Mouse (Mus musculus): Measurements from ENCODE around the gene Hdgf. TPM values are rescaled to one million over a fixed set of nuclear protein-coding genes. Genes with fewer than 3 reads are reported as not detected.

The Hdgf gene
- polyA plus RNA-seq, 2 experiments from 2014 or later = 45.5 to 51.5 TPM

DNA sequence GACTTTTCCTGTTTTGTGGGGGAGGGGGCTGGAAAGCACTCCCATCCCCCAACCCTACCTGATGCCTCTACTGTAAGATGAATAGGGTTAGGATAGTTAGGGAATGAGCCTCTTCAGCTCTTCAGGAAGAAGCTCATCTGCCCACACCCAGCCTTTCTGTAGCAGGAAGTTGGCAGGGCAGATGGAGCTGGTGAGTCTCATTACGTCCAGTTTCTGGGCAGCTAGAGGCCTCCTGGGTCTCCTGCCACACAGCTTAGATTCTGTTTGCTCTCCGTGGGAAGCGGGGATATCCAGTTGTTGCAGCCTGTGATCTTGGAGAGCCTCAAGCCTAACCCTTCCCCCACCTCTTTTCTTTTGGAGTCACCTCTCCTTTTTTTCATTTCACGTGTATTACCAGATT is 3.8 kb downstream of the Hdgf start:
- no peak for ATAC-seq

GRCm38 (mm10) chr3:87910573-87911141 is 4.5 kb downstream of the Hdgf start:
- ATAC-seq = no peak

DNA sequence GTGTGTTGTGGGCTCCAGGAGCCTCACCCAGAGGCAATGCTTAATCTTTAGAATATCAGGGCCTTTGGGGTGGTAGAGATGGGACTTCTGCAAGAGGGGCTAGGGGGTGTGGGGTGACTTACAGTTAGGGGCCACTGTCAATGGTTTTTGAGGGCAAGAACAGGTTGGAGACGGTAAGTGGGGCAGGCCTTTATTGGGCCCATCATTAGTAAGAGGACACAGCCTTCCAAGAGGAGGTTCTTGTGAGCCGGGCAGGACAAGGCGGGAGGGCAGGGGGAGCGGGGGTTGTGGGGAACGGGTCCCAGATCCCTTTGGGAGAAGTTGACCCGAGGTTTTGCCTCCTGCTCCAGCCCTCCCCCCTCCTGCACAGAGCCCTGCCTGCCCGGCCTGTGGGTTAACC is 7.4 kb downstream of the Hdgf start:
- no peak for ATAC-seq

- ATAC-seq = no peak
Measured at GRCm38 (mm10) chr3:87913891-87914290, 7.8 kb downstream of the Hdgf start.

GRCm38 (mm10) chr3:87916990-87917389 is 10.9 kb downstream of the Hdgf start:
- no peak for ATAC-seq

DNA sequence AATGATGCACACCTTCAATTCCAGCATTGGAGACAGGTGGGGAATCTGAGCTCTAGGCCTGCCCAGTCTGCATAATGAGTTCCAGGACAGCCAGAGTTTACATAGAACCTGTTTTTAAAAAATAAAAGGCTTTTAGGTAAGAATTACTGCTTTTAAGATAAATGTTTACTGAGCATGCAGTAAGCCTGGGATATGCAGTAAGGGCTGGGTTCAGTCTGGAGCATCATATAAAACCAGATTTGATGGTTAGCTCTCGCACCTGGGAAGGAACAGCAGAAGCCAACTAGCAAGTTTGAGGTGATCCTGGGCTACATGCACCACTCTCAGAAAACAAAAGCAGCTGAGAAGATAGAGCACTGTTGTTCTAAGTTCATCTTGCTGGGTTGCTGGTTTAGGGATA is 12.4 kb downstream of the Hdgf start:
- ATAC-seq = no peak

GRCm38 (mm10) chr3:87919336-87920108 is 13.4 kb downstream of the Hdgf start, which contains the start of gene Mrpl24:
Gene Mrpl24, plus strand, starts transcription at chr3:87919506.
- peak; percentile 82 for ATAC-seq

GRCm38 (mm10) chr3:87920270-87920943 is 14.3 kb downstream of the Hdgf start:
- no peak for ATAC-seq

DNA sequence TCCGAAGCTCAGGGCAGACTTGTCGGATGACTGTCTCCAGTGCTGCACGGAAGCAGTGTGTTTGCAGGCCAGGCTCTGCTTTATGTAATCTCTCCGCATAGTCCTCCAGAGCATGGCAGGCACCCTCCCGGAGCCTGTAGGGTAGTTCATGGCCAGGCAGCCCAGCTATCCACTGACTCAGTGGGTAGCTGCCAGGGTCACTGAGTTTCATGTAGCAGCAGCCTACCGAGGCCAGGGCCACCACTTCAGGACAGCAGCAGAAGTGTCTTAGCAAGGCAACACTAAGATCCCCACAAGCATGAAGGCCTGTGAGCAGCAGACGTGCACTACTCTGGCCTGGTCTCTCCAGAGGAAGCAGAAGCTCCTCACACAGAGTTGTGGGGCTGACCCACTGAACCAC is 18.9 kb downstream of the Hdgf start:
- ATAC-seq = no peak

DNA sequence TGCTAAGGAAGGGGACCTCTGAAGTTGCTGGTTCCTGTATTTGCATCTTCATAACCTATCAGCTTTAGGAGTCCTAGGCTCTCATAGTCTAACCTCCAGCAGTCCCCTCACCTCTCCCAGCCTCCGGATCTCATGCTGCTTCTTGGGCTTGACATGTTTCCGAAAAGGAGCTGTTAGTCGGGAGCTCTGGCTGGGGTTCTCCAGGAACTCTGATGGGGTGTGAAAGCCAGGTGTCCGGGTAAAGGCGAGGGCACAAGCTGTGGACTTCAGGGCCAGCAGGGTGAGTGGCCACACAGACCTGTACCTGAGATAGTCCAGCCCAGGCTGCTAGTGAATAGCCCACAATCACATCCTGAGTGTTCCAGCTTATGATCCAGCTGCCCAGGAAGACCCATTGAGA is 21.3 kb downstream of the Hdgf start:
- ATAC-seq = no peak

- peak; percentile 16 for ATAC-seq
Measured at GRCm38 (mm10) chr3:87929341-87930077, 23.4 kb downstream of the Hdgf start.

DNA sequence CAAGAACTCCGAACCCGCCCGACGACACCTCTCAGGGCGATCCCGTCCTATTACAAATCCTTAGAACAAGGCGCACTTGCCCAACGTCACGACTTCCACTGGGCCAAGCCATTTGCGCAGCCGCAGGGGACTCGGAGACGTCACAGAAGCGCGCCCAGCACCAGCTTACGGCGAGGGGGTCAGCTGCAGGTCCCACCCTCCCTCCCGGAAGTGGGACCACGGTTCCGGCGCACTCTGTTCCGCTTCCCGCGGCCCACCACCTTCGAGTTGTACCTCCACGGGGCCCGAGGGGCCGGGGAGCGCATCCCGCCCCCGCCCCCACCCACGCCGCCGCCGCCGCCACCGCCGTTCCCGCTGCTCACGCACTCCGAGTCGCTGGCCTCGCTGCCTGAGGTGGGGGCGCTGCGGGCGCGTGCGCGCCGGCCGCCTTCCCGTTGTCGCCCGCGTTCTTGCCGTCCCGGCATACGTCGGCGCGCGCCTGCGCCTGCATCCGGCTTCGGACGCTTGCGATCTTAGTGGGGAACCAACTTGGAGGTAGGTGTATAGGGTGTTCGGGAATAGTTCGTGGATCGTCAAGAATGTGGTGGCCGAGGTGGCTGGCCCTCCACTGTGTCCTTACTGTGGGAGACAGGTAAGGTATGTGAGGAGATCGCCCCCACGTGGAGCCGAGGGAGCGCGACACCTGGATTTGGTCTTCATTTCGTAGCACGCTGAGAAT is 24.1 kb downstream of the Hdgf start, which contains the start of the genes Isg20l2 and Rrnad1:
Isg20l2 (plus strand) TSS at position 237 of the 718 bp plus-strand sequence.
Rrnad1 (minus strand) TSS at position 640 of the 718 bp plus-strand sequence.
- peak; percentile 91 for ATAC-seq

DNA sequence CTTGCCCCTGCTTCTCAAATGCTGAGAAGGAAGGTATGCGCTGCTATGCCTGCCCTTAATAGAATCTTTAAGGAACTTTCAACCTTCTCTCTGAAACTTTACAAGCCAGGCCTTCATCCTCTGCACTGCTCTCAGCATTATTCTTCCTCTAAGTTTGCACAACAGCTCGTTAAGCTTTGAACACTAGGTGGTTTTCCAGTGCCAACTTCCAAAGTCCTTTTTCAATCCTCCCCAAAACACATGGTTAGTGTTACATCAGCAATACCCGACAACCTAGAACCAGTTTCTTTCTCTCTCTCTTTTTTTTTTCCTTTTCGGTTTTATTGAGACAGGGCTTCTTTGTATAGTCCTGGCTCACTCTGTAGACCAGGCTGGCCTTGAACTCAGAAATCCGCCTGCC is 27.9 kb downstream of the Hdgf start:
- ATAC-seq = no peak

- ATAC-seq = no peak
Measured at GRCm38 (mm10) chr3:87934501-87934900, 28.4 kb downstream of the Hdgf start.

DNA sequence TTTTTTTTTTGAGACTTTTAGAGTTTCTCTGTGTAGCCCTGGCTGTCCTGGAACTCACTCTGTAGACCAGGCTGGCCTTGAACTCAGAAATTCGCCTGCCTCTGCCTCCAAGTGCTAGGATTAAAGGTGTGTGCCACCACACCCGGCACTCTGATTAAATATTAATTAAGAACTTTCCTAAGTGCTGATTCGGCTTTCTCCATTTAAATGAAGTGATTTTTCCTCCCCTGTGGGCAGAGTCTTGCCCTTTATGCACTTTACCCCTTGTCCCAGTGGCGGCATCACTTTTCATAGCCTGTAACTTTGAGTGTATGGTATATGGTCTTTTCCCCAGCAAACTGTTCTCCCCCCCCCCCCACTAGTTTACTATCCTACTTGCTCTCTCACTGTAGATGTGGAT is 29.1 kb downstream of the Hdgf start:
- ATAC-seq = no peak

DNA sequence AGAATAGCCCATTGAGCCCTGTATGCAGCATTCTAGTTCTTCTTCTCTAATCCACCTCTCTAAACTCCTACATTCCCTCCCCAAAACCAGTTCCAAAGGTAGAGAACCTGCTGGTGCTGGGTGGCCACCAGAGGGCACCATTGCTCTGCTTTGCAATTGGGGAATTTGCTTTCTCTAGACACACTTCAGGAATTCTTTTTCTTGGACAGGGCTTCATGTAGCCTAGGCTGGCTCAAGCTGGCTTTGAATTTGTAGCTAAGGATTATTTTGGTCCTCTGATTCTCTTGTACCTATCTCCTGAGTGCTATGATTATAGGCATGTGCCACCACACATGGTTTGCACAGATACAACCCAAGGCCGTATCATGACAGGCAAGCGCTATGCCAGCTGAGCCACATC is 29.7 kb downstream of the Hdgf start:
- ATAC-seq = no peak

- ATAC-seq = no peak
Measured at GRCm38 (mm10) chr3:87940611-87941010, 34.5 kb downstream of the Hdgf start.

DNA sequence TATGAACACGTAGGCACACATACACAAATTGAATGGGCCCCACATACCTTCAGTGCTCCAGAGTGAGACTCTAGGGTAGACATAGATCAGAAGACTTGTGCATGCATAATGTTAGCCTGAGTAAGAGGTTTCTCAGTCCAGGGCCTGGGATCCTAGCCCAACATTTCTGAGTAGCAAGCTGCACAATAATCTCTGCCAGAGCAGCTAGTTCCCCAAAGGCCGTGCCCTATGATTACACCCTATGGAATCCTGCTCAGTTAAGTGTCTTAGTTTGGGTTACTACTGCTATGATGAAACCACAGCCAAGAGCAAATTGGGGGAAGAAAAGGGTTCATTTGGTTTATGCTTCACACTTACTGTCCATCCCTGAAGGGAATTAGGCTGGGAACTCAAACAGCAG is 36.4 kb downstream of the Hdgf start:
- ATAC-seq = no peak

DNA sequence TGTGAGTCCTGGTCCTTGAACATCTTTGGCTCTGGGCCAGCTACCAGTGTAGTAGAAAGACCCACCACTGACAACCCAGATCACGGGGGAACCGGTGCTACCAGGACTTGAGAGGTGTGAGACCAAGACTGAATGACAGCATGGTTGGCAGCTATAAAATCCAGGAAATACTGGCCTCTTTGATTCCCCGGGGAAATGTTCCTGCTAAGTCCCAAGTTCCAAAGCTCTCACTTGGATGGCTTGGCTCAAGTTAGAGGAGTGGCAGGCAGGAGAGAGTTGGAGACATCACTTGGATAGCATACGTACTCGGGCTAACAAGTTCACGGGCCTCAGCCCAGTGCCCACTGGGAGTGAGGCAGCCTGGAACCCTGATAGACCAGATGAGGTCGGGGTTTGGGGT is 37.5 kb downstream of the Hdgf start:
- ATAC-seq = no peak

GRCm38 (mm10) chr3:87944838-87945600 is 38.9 kb downstream of the Hdgf start:
- no peak for ATAC-seq

DNA sequence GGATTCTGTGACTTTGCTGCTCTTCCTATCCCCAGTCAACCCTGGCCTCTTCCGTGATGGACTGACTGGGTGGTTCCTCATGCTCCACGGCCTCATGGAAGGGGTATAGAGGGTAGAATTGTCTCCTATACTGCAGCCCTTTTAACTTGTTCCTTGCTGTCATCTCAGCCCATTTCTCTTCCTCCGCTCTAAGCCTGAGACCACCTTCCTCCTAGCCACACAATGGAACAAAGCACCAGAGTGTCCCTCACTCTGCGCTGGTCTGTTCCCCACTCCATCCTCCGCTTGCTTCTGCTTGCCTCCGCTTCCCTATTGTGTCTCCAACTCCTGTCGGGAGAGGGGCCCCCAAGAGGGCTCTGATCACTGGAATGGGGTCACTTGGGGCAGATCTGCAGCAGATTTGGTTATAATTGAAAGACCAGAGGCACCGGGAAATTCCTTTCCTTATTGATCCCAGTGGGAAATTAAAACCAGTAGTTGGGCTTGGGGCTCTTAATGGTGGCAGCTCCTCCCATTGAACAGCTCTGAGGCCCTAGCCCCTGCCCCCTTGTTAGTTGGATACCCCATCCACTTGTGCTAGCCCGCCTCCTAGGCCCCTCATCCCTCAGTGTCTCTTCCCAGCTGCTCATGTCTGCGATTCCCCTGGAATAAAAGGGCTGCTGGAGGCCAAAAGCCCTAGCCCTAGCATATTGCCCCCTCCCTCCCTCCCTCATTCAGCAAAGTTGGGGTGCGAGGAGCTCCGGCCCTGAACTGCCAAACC is 39.8 kb downstream of the Hdgf start:
- no peak for ATAC-seq

All from activated CD4-positive, CD25-positive, alpha-beta regulatory T cell, adult 4 months (primary cell).